Mouse (Mus musculus): ENCODE results near the gene Gm3233.

DNA sequence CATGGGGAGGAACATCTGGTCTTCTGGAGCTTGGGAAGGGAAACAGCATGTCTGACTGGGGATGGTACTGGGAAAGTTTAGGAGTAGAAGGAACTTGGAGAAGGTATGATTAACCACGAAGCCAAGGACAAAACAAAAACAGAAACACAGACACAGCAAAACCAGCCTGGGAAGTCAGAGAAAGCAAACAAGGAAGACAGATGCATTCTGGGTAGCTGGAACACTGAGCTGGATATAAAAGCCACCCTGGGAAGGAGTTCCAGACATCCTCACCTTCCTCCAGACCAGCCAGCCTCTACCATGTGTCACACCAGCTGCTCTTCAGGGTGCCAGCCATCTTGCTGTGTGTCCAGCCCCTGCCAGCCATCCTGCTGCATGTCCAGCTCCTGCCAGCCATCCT lies 44.0 kb downstream of the Gm3233 start, which contains the start of gene Gm10142:
- TF ChIP-seq POLR2A (IDR thresholded peaks at IDR 0.05; ENCODE audit: control insufficient read depth, extremely low read depth, insufficient read depth, low read length, poor library complexity) (no peak), CTCF (IDR thresholded peaks at IDR 0.05; ENCODE audit: borderline replicate concordance, control insufficient read depth, extremely low read depth, insufficient read depth, low read length, poor library complexity) (no peak)
